Mouse (Mus musculus) stomach, embryonic 16.5 days (tissue): Measurements from ENCODE around the gene Vopp1. TPM values are rescaled to one million over a fixed set of nuclear protein-coding genes. Genes with fewer than 3 reads are reported as not detected.
"Not testable (repeated sequence)": the region's sequence is repeated elsewhere in the genome, so short reads cannot be mapped to it uniquely, and the experiment has no call there.

Experiments used
- ATAC-seq: fragments of 200-750 bp; cut with Nextera tagmentation; 2 replicates; pipeline ENCODE4 v1.8.0; 2017; ENCODE audit warnings: moderate number of reproducible peaks, moderate TSS enrichment; ENCODE audit not compliant: insufficient read depth, low FRiP score
- H3K27ac ChIP-seq: fragments of 300-500 bp; sonication (generic); 2 replicates; pipeline ENCODE4 v1.5.1; 2014; ENCODE audit warnings: low read length
- H3K27me3 ChIP-seq: fragments of 300-500 bp; sonication (generic); 2 replicates; pipeline ENCODE4 v1.6.1; 2014; ENCODE audit warnings: low read length, control low read depth, mixed read lengths; ENCODE audit not compliant: control insufficient read depth, insufficient read depth
- H3K36me3 ChIP-seq: fragments of 300-500 bp; sonication (generic); 2 replicates; pipeline ENCODE4 v1.6.1; 2014; ENCODE audit warnings: low read length; ENCODE audit not compliant: control insufficient read depth, insufficient read depth
- H3K4me1 ChIP-seq: fragments of 300-500 bp; sonication (generic); 2 replicates; pipeline ENCODE4 v1.6.1; 2014; ENCODE audit warnings: low read length, control low read depth, mixed read lengths; ENCODE audit not compliant: control insufficient read depth, insufficient read depth
- H3K4me2 ChIP-seq: fragments of 300-500 bp; sonication (generic); 2 replicates; pipeline ENCODE4 v1.6.1; 2014; ENCODE audit warnings: low read depth, low read length, mixed read lengths
- H3K4me3 ChIP-seq: fragments of 300-500 bp; sonication (generic); replicated peaks from 2 replicates; pipeline ENCODE4 v1.5.1; 2014; ENCODE audit warnings: mild to moderate bottlenecking, low read length
- H3K9ac ChIP-seq: fragments of 300-500 bp; sonication (generic); 2 replicates; pipeline ENCODE4 v1.6.1; 2014; ENCODE audit warnings: low read length
- H3K9me3 ChIP-seq: fragments of 300-500 bp; sonication (generic); replicated peaks from 2 replicates; pipeline ENCODE4 v1.6.1; 2016; ENCODE audit warnings: low read length, control low read depth; ENCODE audit not compliant: control insufficient read depth
- WGBS: fragments of 180-500 bp; shearing (Covaris S2); extraction: QIAGEN DNeasy Blood & Tissue Kit; methylation state at CpG from one replicate; pipeline ENCODE4 v1.1.7; 2014; 5-methylcytosine and 5-hydroxymethylcytosine counted together
- polyA plus RNA-seq: library from polyadenylated mRNA; unstranded; fragments of >200 nt; fragmentation: Nextera tagmentation; extraction: Ambion mirVana; gene quantifications from 2 replicates; pipeline ENCODE4 v1.2.1, GENCODE M21; 2015

Gene Vopp1
- polyA plus RNA-seq, 1 experiment from 2014 or later, result 48.6 TPM

- not testable (repeated sequence) for H3K4me2 ChIP-seq, H3K9me3 ChIP-seq, H3K36me3 ChIP-seq, H3K27ac ChIP-seq, H3K4me1 ChIP-seq, H3K4me3 ChIP-seq, ATAC-seq, H3K27me3 ChIP-seq, H3K9ac ChIP-seq
- 64% methylated on average over 6 of the region's 9 CpGs for WGBS
Measured at GRCm38 (mm10) chr6:57792821-57793220, 32.1 kb downstream of the Vopp1 start.

- ATAC-seq, result no peak
- 85% methylated on average over 4 of the region's 4 CpGs for WGBS
- Histone ChIP-seq H3K4me2 (no peak overlapping the region), H3K27ac (no peak overlapping the region), H3K9ac (no peak overlapping the region), H3K4me3 (no peak overlapping the region), H3K36me3 (peaks cover 9% of the 10 kb centered on the region; the same call in 1 of the 2 replicates), H3K27me3 (no peaks in the 10 kb centered on the region), H3K4me1 (no peaks in the 10 kb centered on the region), H3K9me3 (no peaks in the 10 kb centered on the region)
Measured at GRCm38 (mm10) chr6:57790542-57790941, 34.4 kb downstream of the Vopp1 start.

- no peak for ATAC-seq
- Histone ChIP-seq H3K36me3 (peaks cover 13% of the 10 kb centered on the region; the same call in 1 of the 2 replicates), H3K27ac (no peak overlapping the region), H3K9me3 (no peaks in the 10 kb centered on the region), H3K4me3 (no peak overlapping the region), H3K4me1 (no peaks in the 10 kb centered on the region), H3K27me3 (no peaks in the 10 kb centered on the region), H3K9ac (no peak overlapping the region), H3K4me2 (no peak overlapping the region)
- WGBS, result 90% methylated on average over 6 of the region's 6 CpGs
Measured at GRCm38 (mm10) chr6:57787376-57787775, 37.6 kb downstream of the Vopp1 start.

- Histone ChIP-seq H3K27me3 (no peaks in the 10 kb centered on the region), H3K9ac (no peak overlapping the region), H3K9me3 (no peaks in the 10 kb centered on the region), H3K4me1 (no peaks in the 10 kb centered on the region), H3K4me2 (no peak overlapping the region), H3K4me3 (no peak overlapping the region), H3K36me3 (peaks cover 14% of the 10 kb centered on the region; the same call in 1 of the 2 replicates), H3K27ac (no peak overlapping the region)
- 91% methylated on average over 1 of the region's 1 CpGs for WGBS
- no peak for ATAC-seq
Measured at GRCm38 (mm10) chr6:57784251-57784650, 40.7 kb downstream of the Vopp1 start.

GRCm38 (mm10) chr6:57782658-57783057 is 42.3 kb downstream of the Vopp1 start:
- no peak overlapping the region for H3K4me2 ChIP-seq
- H3K4me3 ChIP-seq, result no peak overlapping the region
- no peaks in the 10 kb centered on the region for H3K27me3 ChIP-seq
- H3K9me3 ChIP-seq, result no peaks in the 10 kb centered on the region
- no peak for ATAC-seq
- no peak overlapping the region for H3K27ac ChIP-seq
- 93% methylated on average over 1 of the region's 1 CpGs for WGBS
- H3K36me3 ChIP-seq, result peaks cover 9% of the 10 kb centered on the region; the same call in 1 of the 2 replicates
- no peaks in the 10 kb centered on the region for H3K4me1 ChIP-seq
- no peak overlapping the region for H3K9ac ChIP-seq

- H3K4me2 ChIP-seq, result no peak overlapping the region
- no peak for ATAC-seq
- H3K4me1 ChIP-seq, result no peaks in the 10 kb centered on the region
- H3K27ac ChIP-seq, result no peak overlapping the region
- 0 out of 2 replicates have a peak, but pooled peaks cover 5% of the 10 kb centered on the region for H3K36me3 ChIP-seq
- no peak overlapping the region for H3K9ac ChIP-seq
- no peak overlapping the region for H3K4me3 ChIP-seq
- H3K9me3 ChIP-seq, result no peaks in the 10 kb centered on the region
- no peaks in the 10 kb centered on the region for H3K27me3 ChIP-seq
- 82% methylated on average over 3 of the region's 3 CpGs for WGBS
Measured at GRCm38 (mm10) chr6:57780359-57780758, 44.6 kb downstream of the Vopp1 start.

GRCm38 (mm10) chr6:57773792-57774191 is 51.2 kb downstream of the Vopp1 start:
- Histone ChIP-seq H3K4me1 (no peaks in the 10 kb centered on the region), H3K9me3 (no peaks in the 10 kb centered on the region), H3K4me3 (no peak overlapping the region), H3K36me3 (peaks cover 2% of the 10 kb centered on the region; the same call in 1 of the 2 replicates), H3K27ac (no peak overlapping the region), H3K27me3 (no peaks in the 10 kb centered on the region), H3K9ac (no peak overlapping the region), H3K4me2 (no peak overlapping the region)
- 96% methylated on average over 1 of the region's 1 CpGs for WGBS
- no peak for ATAC-seq

GRCm38 (mm10) chr6:57770467-57771190 is 54.3 kb downstream of the Vopp1 start:
- 89% methylated on average over 1 of the region's 1 CpGs for WGBS
- Histone ChIP-seq H3K27ac (no peak overlapping the region), H3K4me3 (no peak overlapping the region), H3K36me3 (peaks cover 4% of the 10 kb centered on the region; the same call in 1 of the 2 replicates), H3K9me3 (no peaks in the 10 kb centered on the region), H3K9ac (no peak overlapping the region), H3K27me3 (no peaks in the 10 kb centered on the region), H3K4me2 (no peak overlapping the region), H3K4me1 (peaks cover 5% of the 10 kb centered on the region)
- no peak for ATAC-seq

- H3K27me3 ChIP-seq, result no peaks in the 10 kb centered on the region
- no peak overlapping the region for H3K27ac ChIP-seq
- no peak overlapping the region for H3K9ac ChIP-seq
- H3K4me2 ChIP-seq, result no peak overlapping the region
- no peaks in the 10 kb centered on the region for H3K9me3 ChIP-seq
- ATAC-seq, result no peak
- peaks cover 5% of the 10 kb centered on the region for H3K4me1 ChIP-seq
- 60% methylated on average over 7 of the region's 7 CpGs for WGBS
- H3K4me3 ChIP-seq, result no peak overlapping the region
- peaks cover 4% of the 10 kb centered on the region; the same call in 1 of the 2 replicates for H3K36me3 ChIP-seq
Measured at GRCm38 (mm10) chr6:57768948-57769525, 55.9 kb downstream of the Vopp1 start.
